Mouse (Mus musculus) urinary bladder, postnatal 10 days (tissue): ENCODE results near the gene Pskh1.

Source experiments
- DNase-seq: peaks from one replicate; pipeline ENCODE4 v3.0.0; 2022; ENCODE audit warnings: low spot score

Gene Pskh1

DNA sequence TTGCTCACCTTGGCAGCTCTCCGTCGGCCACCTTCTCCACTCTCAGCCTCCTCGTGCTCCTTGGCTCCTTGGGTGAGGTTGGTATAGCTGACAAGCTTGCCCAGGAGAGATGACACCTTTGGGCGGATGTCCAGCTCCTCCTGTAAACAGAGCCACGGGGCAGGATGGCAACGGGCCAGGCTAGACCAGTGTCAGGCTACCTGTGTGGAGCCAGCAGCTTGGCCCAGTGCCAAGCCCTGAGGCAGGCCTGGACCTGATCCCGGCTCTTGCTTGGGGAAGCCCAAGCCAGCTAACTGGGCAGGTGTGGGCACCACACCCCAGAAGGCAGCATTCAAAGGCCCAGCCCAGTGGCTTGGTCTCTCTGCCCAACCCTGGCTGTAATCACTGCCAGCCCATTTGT, 59.1 kb downstream of the Pskh1 start:
- peak; percentile 58 for DNase-seq

- no peak for DNase-seq
Measured at GRCm38 (mm10) chr8:105961101-105961500, 60.9 kb downstream of the Pskh1 start.

GRCm38 (mm10) chr8:105961536-105961935, 61.3 kb downstream of the Pskh1 start:
- no peak for DNase-seq

DNA sequence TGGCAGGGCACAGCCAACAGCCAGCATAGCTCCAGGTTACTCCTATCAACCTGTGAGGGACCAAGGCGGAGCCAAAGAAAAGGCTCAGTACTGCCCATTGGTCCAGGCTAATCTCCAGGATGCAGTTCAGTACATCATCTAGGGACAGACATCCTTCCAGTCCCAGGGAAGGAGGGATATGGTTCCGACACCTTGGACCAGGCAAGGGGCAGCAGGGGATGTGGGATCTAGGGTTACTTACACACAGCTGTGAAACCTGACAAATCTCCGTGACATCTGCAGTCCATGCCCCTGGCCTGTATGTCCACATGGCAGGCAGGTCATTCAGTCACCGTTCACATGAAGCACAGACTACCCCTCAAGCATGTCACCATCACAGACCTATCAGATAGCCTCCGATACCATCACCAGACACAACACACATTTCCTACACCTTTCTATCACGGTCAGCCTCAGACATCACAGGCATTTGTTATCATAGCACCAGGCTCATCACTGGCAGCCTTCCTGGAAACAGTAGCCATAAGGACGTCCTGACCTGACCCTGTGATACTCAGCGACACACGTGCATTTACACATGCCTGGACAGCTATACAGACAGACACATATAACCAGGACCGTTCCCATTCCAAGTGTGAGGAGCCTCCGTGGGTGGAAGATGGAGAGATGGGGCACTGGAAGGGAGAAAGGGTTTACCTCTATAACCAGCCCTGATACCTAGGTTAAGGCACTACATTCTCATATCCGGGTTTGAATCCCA, 64.4 kb downstream of the Pskh1 start:
- no peak for DNase-seq

DNA sequence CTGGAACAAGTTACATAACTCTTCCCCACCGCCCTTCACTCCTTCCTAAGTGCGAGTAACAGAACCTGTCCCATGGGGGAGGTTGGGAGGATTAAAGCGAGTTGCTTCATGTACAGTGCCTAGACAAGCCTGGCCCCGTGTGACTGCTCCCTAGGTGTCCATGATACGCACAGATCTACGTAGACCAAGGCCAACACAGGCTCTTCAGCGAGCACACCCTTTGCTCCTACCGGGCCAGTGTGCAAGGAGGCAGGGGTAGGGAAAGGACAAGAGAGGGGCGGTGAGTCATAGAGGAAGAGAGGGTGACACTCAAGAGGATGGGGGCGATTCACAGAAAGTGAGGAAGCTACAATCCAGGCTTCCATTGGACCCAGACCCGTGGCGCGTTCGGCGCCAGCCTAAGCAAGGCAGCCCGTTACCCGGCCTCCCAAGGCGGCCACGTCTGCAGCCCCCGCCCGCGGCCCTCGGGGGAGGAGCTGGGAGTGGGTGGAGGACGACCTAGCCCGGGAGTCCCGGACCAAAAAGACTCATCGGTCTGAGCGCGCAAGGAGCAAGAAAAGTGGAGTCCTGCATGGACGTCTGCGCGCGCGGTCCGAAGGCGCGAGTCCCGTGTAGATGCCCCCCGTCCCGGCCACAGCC, 65.1 kb downstream of the Pskh1 start:
- no peak for DNase-seq

DNA sequence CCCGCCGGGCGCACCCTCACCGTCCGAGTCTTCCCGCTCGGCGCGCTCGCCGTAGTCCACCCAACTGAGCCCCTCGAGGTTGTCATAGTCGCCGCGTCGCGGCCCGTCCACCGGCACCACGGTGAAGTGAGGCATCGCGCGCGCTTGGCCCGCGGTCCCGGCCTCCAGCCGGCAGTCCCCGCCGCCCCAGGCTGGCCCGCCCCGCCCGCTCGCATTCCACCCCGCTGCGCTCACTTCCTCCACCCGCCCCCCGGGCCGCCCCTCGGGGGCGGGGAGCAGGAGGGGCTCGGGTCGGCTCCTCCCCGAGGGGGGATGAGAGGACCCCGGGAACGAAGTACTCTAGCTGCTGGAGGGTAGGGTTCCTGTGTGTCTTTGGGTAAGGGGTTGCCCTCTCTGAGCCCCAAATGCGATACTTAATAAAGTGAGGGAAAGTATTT, 65.7 kb downstream of the Pskh1 start, which contains the start of gene Slc12a4:
Gene Slc12a4 (minus strand): TSS at position 193 of the 437 bp plus-strand sequence.
- peak; percentile 47 for DNase-seq

DNA sequence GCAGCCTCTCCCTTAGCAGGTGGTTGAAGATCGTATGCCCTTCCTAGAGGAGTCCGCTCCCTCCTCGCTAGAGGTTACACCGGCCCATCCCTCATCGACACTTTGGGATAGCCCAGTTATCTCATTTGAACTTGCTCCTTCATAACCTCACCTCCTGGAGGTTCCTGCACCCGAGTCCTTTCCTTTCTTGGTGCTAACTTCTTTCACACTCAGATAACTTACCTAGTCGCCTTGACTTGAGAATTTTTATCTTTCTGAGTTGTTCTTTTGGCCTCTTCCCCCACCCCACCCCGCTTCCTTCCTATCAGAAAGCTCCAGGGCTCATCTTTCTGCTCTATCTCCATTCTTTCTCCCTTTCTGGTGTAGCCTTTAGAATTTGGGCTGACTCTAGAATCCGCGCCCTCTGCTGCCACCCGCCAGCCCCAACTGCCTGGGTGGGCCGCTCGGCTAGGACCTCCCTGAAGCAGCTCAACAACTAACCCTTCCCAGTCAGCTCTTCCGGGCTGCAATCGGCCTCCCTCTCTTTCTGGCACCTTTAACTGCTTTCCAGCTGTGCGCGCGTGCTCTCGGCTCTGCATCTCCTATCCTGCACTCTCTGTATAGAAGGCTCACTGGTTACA, 66.6 kb downstream of the Pskh1 start:
- DNase-seq = no peak

DNA sequence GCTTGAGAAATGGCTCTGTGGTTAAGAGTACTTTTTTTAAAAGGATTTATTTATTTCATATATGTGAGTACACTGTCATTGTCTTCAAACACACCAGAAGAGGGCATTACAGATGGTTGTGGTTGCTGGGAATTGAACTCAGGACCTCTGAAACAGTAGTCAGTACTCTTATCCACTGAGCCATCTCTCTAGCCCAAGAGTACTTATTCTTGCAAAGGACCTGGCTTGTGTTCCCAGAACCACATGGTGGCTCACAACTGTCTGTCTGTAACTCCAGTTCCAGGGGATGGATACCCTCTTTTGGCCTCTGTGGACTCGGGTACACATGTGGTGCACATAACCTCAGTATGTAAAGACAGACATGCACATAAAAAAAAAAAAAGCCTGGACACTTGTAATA, 69.1 kb downstream of the Pskh1 start:
- no peak for DNase-seq

DNA sequence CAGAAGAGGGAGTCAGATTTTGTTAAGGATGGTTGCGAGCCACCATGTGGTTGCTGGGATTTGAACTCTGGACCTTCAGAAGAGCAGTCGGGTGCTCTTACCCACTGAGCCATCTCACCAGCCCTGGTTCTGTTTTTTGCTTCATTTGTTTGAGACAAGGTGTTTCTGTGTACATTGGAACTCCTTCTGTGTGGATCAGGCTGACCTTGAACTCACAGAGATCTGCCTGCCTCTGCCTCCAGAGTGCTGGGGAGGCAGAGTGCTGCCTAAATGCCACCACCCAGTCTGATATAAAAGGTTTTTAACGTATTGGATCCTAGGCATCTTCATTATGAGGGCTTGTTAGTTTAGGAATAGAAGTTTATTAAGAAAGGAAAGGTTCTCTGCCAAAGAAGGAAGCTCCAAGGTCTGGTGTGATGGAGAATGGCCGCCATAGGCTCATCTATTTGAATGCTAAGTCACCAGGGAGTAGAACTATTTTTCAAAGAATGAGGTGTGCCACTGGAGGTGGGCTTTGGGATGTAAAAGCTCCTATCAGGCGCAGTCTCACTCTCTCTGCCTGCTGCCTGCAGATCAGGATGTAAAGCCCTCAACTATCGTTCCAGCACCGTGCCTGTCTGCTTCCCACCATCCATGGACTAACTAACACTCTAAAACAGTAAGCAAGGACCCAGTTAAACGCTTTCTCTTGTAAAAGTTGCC, 70.9 kb downstream of the Pskh1 start:
- no peak for DNase-seq

GRCm38 (mm10) chr8:105975363-105975762, 75.1 kb downstream of the Pskh1 start:
- DNase-seq = no peak

DNA sequence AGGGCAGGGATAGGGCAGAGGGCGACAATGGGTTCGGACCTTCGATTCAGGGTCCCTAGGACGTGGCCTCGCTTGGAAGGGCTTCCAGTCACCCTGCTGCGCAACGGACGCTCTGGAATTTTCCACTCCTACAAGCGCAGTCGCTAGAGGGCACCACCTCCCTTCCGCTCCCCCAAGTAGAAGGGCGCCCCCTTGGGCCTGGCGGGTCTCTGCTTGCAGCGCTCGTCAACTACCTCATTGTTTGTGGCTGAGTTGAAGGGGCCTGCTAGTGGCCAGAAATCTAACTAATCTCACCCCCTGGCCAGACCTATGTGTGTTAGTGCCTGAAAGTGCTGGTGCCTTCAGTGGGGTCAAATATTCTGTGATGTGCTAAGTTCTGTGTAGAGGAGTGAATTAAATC, 79.1 kb downstream of the Pskh1 start, which contains the start of gene Dpep3:
Gene Dpep3 (minus strand): TSS at position 105 of the 400 bp plus-strand sequence.
- DNase-seq = no peak

DNA sequence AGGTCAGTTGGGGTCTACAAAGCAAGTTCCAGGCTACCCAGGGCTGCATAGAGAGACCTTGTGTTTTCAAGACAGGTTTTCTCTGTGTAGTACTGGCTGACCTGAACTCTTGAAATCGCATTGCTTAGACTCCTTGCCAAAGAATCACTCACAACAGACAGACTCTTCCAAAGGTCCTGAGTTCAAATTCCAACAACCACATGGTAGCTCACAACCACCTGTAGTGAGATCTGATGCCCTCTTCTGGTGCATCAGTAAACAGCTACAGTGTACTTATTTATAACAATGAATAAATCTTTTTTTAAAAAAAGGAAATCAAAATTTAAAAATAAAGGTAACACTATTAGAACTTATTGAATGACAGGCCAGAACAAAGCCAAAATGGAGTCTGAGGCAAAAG, 80.9 kb downstream of the Pskh1 start:
- no peak for DNase-seq
